Comparison of ENCODE assay signal across 34 mouse cellular contexts in genomic region chr8:123746488-123746887, GRCm38 (mm10). TPM values are rescaled to one million over a fixed set of nuclear protein-coding genes. Genes with fewer than 3 reads are reported as not detected.
A peak's percentile ranks its signal among the peaks of the same experiment; 100 is the strongest.
DNase-seq lines count a peak whose midpoint lies in the region; ATAC-seq and TF ChIP-seq lines count a peak whose summit lies in the region.
"Had no signal": no experiment of that assay in that cellular context is flagged by ENCODE, and none has a peak within 500 bp of the region (broad histone marks: within the 10 kb centered on the region; RNA-seq: fewer than 3 reads in every experiment).

No protein-coding gene starts in this region.

- TF ChIP-seq RAD21 in MEL (IDR thresholded peaks at IDR 0.05; ENCODE audit: low read depth, low read length), result no peak

- TF ChIP-seq POLR2A in ES-Bruce4 (IDR thresholded peaks at IDR 0.05; ENCODE audit: insufficient read depth, low read length) (no peak), MEL (IDR thresholded peaks at IDR 0.05; ENCODE audit: control insufficient read depth in 1 of 2, insufficient read depth in 1 of 2, low read depth in 1 of 2, low read length in 2 of 2, poor library complexity in 1 of 2) (no peak)

- H3K36me3 ChIP-seq in ES-Bruce4 (ENCODE audit: control insufficient read depth, insufficient read depth, low read length, poor library complexity, severe bottlenecking), result no peaks in the 10 kb centered on the region
- no peaks in the 10 kb centered on the region for H3K36me3 ChIP-seq in MEL (ENCODE audit: control insufficient read depth in 1 of 2, insufficient read depth in 2 of 2, low read length in 2 of 2)
- H3K36me3 ChIP-seq: embryonic facial prominence, embryonic 10.5 days; embryonic facial prominence, embryonic 13.5 days; forebrain, embryonic 10.5 days; heart, embryonic 12.5 days; heart, embryonic 15.5 days; hindbrain, embryonic 10.5 days; hindbrain, embryonic 13.5 days had no signal

- H3K27ac ChIP-seq in ES-Bruce4 (ENCODE audit: insufficient read depth, low read length), result no peak overlapping the region
- H3K27ac ChIP-seq in MEL (ENCODE audit: control insufficient read depth, low read depth, low read length), result no peak overlapping the region
- H3K27ac ChIP-seq: embryonic facial prominence, embryonic 10.5 days; forebrain, embryonic 10.5 days; forebrain, embryonic 13.5 days; hindbrain, embryonic 10.5 days; hindbrain, embryonic 13.5 days had no signal

- peak; percentile 33; the same call in 1 of the 2 replicates for TF ChIP-seq EP300 in ES-Bruce4 (IDR thresholded peaks at IDR 0.05; ENCODE audit: insufficient read depth, low read depth, low read length)
- TF ChIP-seq EP300 in MEL (IDR thresholded peaks at IDR 0.05; ENCODE audit: low read depth in 1 of 2, low read length in 2 of 2), result no peak

- no peak overlapping the region for H3K4me3 ChIP-seq in ES-Bruce4 (ENCODE audit: low read depth, low read length)
- no peak overlapping the region for H3K4me3 ChIP-seq in MEL (ENCODE audit: control insufficient read depth in 1 of 2, insufficient read depth in 1 of 2, low read depth in 2 of 2, low read length in 2 of 2)
- H3K4me3 ChIP-seq: embryonic facial prominence, embryonic 10.5 days; embryonic facial prominence, embryonic 13.5 days; erythroblast, embryonic 14.5 days; forebrain, embryonic 10.5 days; forebrain, embryonic 13.5 days; gastrocnemius, adult 2 months; heart, embryonic 12.5 days; heart, embryonic 15.5 days; hindbrain, embryonic 10.5 days; hindbrain, embryonic 13.5 days had no signal

- ATAC-seq in megakaryocyte progenitor cell, adult 5-6 weeks (replicated peaks; ENCODE audit: poor library complexity), result 0 out of 2 replicates have a peak, but pooled peaks have one; percentile 35
- ATAC-seq: activated CD4-positive, CD25-positive, alpha-beta regulatory T cell, adult 4 months; forebrain, embryonic 13.5 days; forebrain, embryonic 16.5 days; intestine, postnatal 0 days; Patski had no signal

- DNase-seq in MEL (ENCODE audit: low read depth, low spot score), result peak; percentile 21
- no peak for DNase-seq in gastrocnemius, adult 8-10 months (ENCODE audit: low spot score in 2 of 2)
- DNase-seq in frontal cortex, postnatal 25 days (ENCODE audit: low spot score in 2 of 2), result no peak
- no peak for DNase-seq in adrenal gland, postnatal 4 days (ENCODE audit: low spot score in 2 of 2)
- DNase-seq: adrenal gland, postnatal 10 days; adrenal gland, postnatal 36 days; B cell, adult 2 months; cerebellum, adult 11 months; cerebellum, adult 2 months; cerebellum, adult 9-11 months; cerebellum, postnatal 25 days; embryo, embryonic 11 days; gastrocnemius, adult 2 months; gastrocnemius, postnatal 25 days; heart, adult 18-20 months; heart, postnatal 10 days; heart, postnatal 36 days; kidney, adult 2 months had no signal

- H3K9ac ChIP-seq in ES-Bruce4 (ENCODE audit: low read depth, poor library complexity, severe bottlenecking), result no peak overlapping the region
- no peak overlapping the region for H3K9ac ChIP-seq in MEL (ENCODE audit: control insufficient read depth, low read depth, low read length, poor library complexity, severe bottlenecking)
- H3K9ac ChIP-seq: embryonic facial prominence, embryonic 13.5 days; forebrain, embryonic 13.5 days; heart, embryonic 12.5 days; heart, embryonic 15.5 days; hindbrain, embryonic 13.5 days had no signal

- TF ChIP-seq CTCF in ES-Bruce4 (IDR thresholded peaks at IDR 0.05; ENCODE audit: low read depth, low read length) (no peak), MEL (IDR thresholded peaks at IDR 0.05 in 2 of 3, conservative IDR thresholded peaks at IDR 0.05 in 1 of 3; ENCODE audit: control insufficient read depth in 1 of 3, insufficient read depth in 1 of 3, low read depth in 2 of 3, low read length in 3 of 3, poor library complexity in 1 of 3, severe bottlenecking in 1 of 3) (no peak)

- H3K4me1 ChIP-seq in ES-Bruce4 (ENCODE audit: control insufficient read depth, insufficient read depth, low read length) (no peaks in the 10 kb centered on the region), MEL (ENCODE audit: control insufficient read depth in 1 of 2, insufficient read depth in 2 of 2, low read length in 2 of 2) (no peaks in the 10 kb centered on the region)

- H3K9me3 ChIP-seq in ES-Bruce4 (replicated peaks; ENCODE audit: control insufficient read depth, insufficient read depth, low read length, poor library complexity, severe bottlenecking) (no peaks in the 10 kb centered on the region), MEL (replicated peaks; ENCODE audit: insufficient read depth, low read length) (no peaks in the 10 kb centered on the region)
- H3K9me3 ChIP-seq: embryonic facial prominence, embryonic 10.5 days; embryonic facial prominence, embryonic 13.5 days; forebrain, embryonic 10.5 days; forebrain, embryonic 13.5 days; heart, embryonic 12.5 days; heart, embryonic 15.5 days; hindbrain, embryonic 10.5 days; hindbrain, embryonic 13.5 days had no signal

- H3K27me3 ChIP-seq in ES-Bruce4 (ENCODE audit: control insufficient read depth, insufficient read depth, low read length, poor library complexity, severe bottlenecking) (no peaks in the 10 kb centered on the region), MEL (ENCODE audit: control insufficient read depth in 1 of 2, insufficient read depth in 2 of 2, low read length in 2 of 2) (peaks cover 3 to 6% of the 10 kb centered on the region in 2 experiments; a peak in 3 of 4 replicates)
- H3K27me3 ChIP-seq: embryonic facial prominence, embryonic 13.5 days; heart, embryonic 12.5 days; heart, embryonic 15.5 days; hindbrain, embryonic 13.5 days; Patski had no signal

- H3K79me2 ChIP-seq in MEL (ENCODE audit: control insufficient read depth, insufficient read depth, low read length, poor library complexity), result no peaks in the 10 kb centered on the region

TF ChIP-seq in MEL, 35 proteins besides CTCF, POLR2A, EP300 and RAD21:
- TF ChIP-seq NELFE (IDR thresholded peaks at IDR 0.05; ENCODE audit: low read depth, low read length) (no peak), MXI1 (IDR thresholded peaks at IDR 0.05; ENCODE audit: low read depth, low read length) (no peak), ZMIZ1 (IDR thresholded peaks at IDR 0.05; ENCODE audit: low read depth, low read length) (no peak), BHLHE40 (IDR thresholded peaks at IDR 0.05; ENCODE audit: borderline replicate concordance, low read depth, low read length) (no peak)

RNA-seq across cellular contexts. Expression of gene Rab4a, which starts 59.3 kb away (rescaled TPM):
- polyA plus RNA-seq in ES-Bruce4 (2011; ENCODE audit: insufficient read depth, insufficient read length, low read depth, missing spikeins), result 26.1 and 32.6 TPM in 2 replicates
- total RNA-seq in MEL (2012; rRNA removed), result 22.2 and 23.1 TPM in 2 replicates
- 10 to 100 TPM in 1 of 2 experiments, not detected in 1; 44.6 TPM for polyA plus RNA-seq in MEL (2012; ENCODE audit: insufficient read depth in 1 of 2, insufficient read length in 2 of 2, low read depth in 1 of 2, low replicate concordance in 2 of 2, missing spikeins in 1 of 2)
- total RNA-seq in megakaryocyte progenitor cell, adult 5-6 weeks (2015), result 5.3 and 12.5 TPM in 2 replicates
- 5.2 and 5.9 TPM in 2 replicates for total RNA-seq in megakaryocyte progenitor cell, adult 5-6 weeks (2017)
- total RNA-seq in gastrocnemius, adult 8-10 months (2022), result 10 to 100 TPM; 13.3 to 17.1 (median 15.3) TPM
- total RNA-seq in adrenal gland, postnatal 4 days (2021), result 10 to 100 TPM; 29.5 to 30.9 TPM
- total RNA-seq: CH12.LX had no signal
